Mouse (Mus musculus): ENCODE measurements around the gene Arvcf. TPM values are rescaled to one million over a fixed set of nuclear protein-coding genes. Genes with fewer than 3 reads are reported as not detected.

The Arvcf gene
- polyA plus RNA-seq, 1 experiment from 2014 or later, result 30.8 TPM

GRCm38 (mm10) chr16:18342076-18342475 is 5.9 kb upstream of the Arvcf start:
- DNase-seq (no peak), ATAC-seq (ENCODE audit: insufficient read depth) (no peak)
- Histone ChIP-seq H3K4me2 (peak overlapping the region; percentile 87; the same call in 1 of the 2 replicates), H3K27ac (ENCODE audit: low read depth) (no peak overlapping the region), H3K9me3 (ENCODE audit: low read depth, low read length) (no peaks in the 10 kb centered on the region), H3K4me3 (ENCODE audit: low read depth, low read length) (no peak overlapping the region), H3K9ac (no peak overlapping the region), H3K27me3 (ENCODE audit: insufficient read depth, low read length) (no peaks in the 10 kb centered on the region), H3K36me3 (ENCODE audit: insufficient read depth) (no peaks in the 10 kb centered on the region), H3K4me1 (ENCODE audit: insufficient read depth) (peaks cover 7% of the 10 kb centered on the region; the same call in 1 of the 2 replicates)
- WGBS, result 79% methylated on average over 2 of the region's 2 CpGs
- no peak for TF ChIP-seq CTCF (IDR thresholded peaks at IDR 0.05; ENCODE audit: low read depth)

GRCm38 (mm10) chr16:18342650-18343570 is 5.1 kb upstream of the Arvcf start:
- H3K27me3 ChIP-seq (ENCODE audit: insufficient read depth, low read length), result no peaks in the 10 kb centered on the region
- peak overlapping the region; percentile 87 for H3K4me2 ChIP-seq
- H3K4me1 ChIP-seq (ENCODE audit: insufficient read depth), result peaks cover 7% of the 10 kb centered on the region; the same call in 1 of the 2 replicates
- peak overlapping the region; percentile 64 for H3K4me3 ChIP-seq (ENCODE audit: low read depth, low read length)
- DNase-seq (no peak), ATAC-seq (ENCODE audit: insufficient read depth) (0 out of 2 replicates have a peak, but pooled peaks have one; percentile 1)
- TF ChIP-seq CTCF (IDR thresholded peaks at IDR 0.05; ENCODE audit: low read depth), result no peak
- 37% methylated on average over 9 of the region's 9 CpGs for WGBS
- H3K36me3 ChIP-seq (ENCODE audit: insufficient read depth), result no peaks in the 10 kb centered on the region
- H3K9ac ChIP-seq, result peak overlapping the region; percentile 60
- no peaks in the 10 kb centered on the region for H3K9me3 ChIP-seq (ENCODE audit: low read depth, low read length)
- no peak overlapping the region for H3K27ac ChIP-seq (ENCODE audit: low read depth)

DNA sequence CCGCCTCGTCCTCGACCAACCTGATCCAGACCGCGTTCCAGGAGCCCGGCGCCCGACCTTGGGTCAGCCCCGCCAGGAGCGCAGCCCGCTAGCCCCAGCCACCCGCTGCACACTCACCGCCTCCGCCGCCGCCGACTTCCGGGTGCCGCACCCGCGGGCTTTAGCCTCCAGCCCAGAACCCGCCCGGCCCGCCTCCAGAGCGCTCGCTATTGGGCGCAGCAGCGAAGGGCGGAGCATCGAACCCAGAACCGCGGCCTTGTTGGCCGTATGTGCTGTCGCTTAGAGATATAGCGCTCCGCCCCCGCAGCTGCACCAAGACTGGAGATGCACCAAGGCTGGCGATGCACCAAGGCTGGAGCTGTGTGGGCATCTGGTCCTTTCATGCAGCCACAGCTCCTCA is 4.2 kb upstream of the Arvcf start:
- Histone ChIP-seq H3K4me3 (ENCODE audit: low read depth, low read length) (peak overlapping the region; percentile 64), H3K9me3 (ENCODE audit: low read depth, low read length) (no peaks in the 10 kb centered on the region), H3K4me2 (peak overlapping the region; percentile 87), H3K9ac (peak overlapping the region; percentile 60), H3K36me3 (ENCODE audit: insufficient read depth) (no peaks in the 10 kb centered on the region), H3K27ac (ENCODE audit: low read depth) (no peak overlapping the region), H3K27me3 (ENCODE audit: insufficient read depth, low read length) (peaks cover 7% of the 10 kb centered on the region; the same call in 1 of the 2 replicates), H3K4me1 (ENCODE audit: insufficient read depth) (peaks cover 7% of the 10 kb centered on the region; the same call in 1 of the 2 replicates)
- ATAC-seq (ENCODE audit: insufficient read depth) (peak; percentile 91), DNase-seq (peak; percentile 99)
- TF ChIP-seq CTCF (IDR thresholded peaks at IDR 0.05; ENCODE audit: low read depth), result no peak
- whole genome bisulfite sequencing, result under 1% methylated on average over 38 of the region's 38 CpGs

DNA sequence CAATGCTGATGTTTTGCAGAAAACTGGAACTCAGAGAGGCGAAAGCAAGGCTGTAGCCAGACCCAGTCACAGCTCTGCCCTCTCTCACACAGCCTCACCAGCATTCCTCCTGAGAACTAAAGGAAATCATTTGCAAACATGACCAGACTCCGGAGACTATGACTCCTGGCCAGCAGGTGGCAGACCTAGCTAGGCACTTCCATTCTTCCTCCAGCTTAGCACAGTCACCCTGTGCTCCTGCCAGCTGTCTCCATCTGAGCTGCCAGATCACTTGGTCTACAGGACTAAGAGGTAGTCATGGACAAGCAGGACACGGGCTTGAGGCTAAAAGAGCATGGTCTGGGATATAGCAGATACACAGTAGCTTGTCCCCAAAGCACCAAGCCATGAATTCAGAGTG is 2.7 kb upstream of the Arvcf start:
- peak; percentile 95 for TF ChIP-seq CTCF (IDR thresholded peaks at IDR 0.05; ENCODE audit: low read depth)
- Histone ChIP-seq H3K4me1 (ENCODE audit: insufficient read depth) (0 out of 2 replicates have a peak, but pooled peaks cover 5% of the 10 kb centered on the region), H3K4me2 (no peak overlapping the region), H3K36me3 (ENCODE audit: insufficient read depth) (no peaks in the 10 kb centered on the region), H3K27me3 (ENCODE audit: insufficient read depth, low read length) (peaks cover 21% of the 10 kb centered on the region), H3K9me3 (ENCODE audit: low read depth, low read length) (no peaks in the 10 kb centered on the region), H3K9ac (no peak overlapping the region), H3K27ac (ENCODE audit: low read depth) (no peak overlapping the region), H3K4me3 (ENCODE audit: low read depth, low read length) (no peak overlapping the region)
- 5% methylated on average over 3 of the region's 3 CpGs for WGBS
- ATAC-seq (ENCODE audit: insufficient read depth) (peak; percentile 15; the same call in 1 of the 2 replicates), DNase-seq (peak; percentile 93)

DNA sequence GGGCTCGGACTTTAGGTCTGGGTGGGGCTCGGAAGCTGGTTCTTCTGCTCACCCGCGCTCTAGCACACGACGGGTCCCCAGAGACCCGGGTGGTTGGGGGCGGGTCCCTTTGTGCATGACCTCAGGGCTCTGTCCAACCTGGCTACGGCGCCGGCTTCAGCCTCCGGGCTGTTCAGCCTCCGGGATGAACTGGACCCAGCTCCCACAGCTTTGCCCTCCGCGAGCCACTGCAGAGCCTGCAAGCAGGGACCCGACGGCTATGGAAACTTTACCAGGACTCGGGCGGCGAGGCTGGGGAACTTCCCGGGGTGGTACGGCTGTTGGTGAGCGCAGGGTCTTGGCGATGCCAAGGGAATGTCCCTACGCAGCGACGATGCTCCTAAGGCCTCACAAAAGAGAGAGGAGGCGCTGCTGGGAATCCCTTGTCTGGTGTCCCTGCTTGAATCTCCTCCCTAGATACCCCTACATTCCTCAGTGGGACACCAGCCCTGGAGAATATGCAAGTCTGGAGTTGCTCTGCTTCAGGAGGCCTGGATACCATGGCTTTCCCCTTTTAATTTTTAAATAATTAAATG is 706 bp downstream of the Arvcf start:
- no peak; the same call in 1 of the 2 replicates for ATAC-seq (ENCODE audit: insufficient read depth)
- Histone ChIP-seq H3K9me3 (ENCODE audit: low read depth, low read length) (no peaks in the 10 kb centered on the region), H3K4me2 (peak overlapping the region; percentile 98), H3K9ac (peak overlapping the region; percentile 62), H3K4me1 (ENCODE audit: insufficient read depth) (no peaks in the 10 kb centered on the region), H3K27me3 (ENCODE audit: insufficient read depth, low read length) (peaks cover 27% of the 10 kb centered on the region), H3K36me3 (ENCODE audit: insufficient read depth) (no peaks in the 10 kb centered on the region), H3K4me3 (ENCODE audit: low read depth, low read length) (peak overlapping the region; percentile 66), H3K27ac (ENCODE audit: low read depth) (no peak overlapping the region)
- WGBS, result 1% methylated on average over 28 of the region's 28 CpGs
- TF ChIP-seq CTCF (IDR thresholded peaks at IDR 0.05; ENCODE audit: low read depth), result no peak
- DNase-seq, result peak; percentile 43

DNA sequence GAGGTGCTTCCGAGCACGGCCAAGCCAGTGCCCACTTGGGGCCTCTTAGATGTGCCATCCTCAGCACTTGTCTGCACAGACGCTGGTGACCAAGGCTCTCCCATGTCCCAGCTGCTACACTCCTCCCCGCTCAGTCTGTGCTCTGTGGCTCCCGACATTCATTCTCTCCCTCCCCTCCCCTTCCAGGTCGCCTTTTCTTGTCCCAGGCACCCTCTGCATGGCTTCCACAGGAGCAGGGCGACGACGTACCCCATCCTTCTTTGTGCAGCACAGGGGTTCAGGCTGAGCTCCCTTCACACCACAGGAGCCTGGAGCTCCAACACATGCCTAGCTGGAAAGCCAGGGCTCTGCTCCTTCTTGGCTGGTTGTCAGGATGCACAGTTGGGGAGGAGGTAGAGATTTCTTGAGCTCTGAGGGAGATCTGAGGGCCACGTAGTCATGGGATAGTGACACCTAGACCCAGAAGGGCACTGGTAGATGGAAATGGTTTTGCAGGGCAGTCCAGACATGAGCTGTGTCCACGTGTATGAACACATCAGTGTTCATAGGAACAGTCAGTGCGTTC is 1.9 kb downstream of the Arvcf start:
- no peak overlapping the region for H3K4me2 ChIP-seq
- no peaks in the 10 kb centered on the region for H3K4me1 ChIP-seq (ENCODE audit: insufficient read depth)
- H3K27me3 ChIP-seq (ENCODE audit: insufficient read depth, low read length), result peaks cover 27% of the 10 kb centered on the region
- H3K4me3 ChIP-seq (ENCODE audit: low read depth, low read length), result no peak overlapping the region
- no peak overlapping the region for H3K9ac ChIP-seq
- TF ChIP-seq CTCF (IDR thresholded peaks at IDR 0.05; ENCODE audit: low read depth), result no peak
- no peaks in the 10 kb centered on the region for H3K9me3 ChIP-seq (ENCODE audit: low read depth, low read length)
- no peak overlapping the region for H3K27ac ChIP-seq (ENCODE audit: low read depth)
- ATAC-seq (ENCODE audit: insufficient read depth), result no peak
- DNase-seq, result no peak
- WGBS, result 67% methylated on average over 12 of the region's 12 CpGs
- H3K36me3 ChIP-seq (ENCODE audit: insufficient read depth), result no peaks in the 10 kb centered on the region

Data from lung, embryonic 14.5 days (tissue).